Mouse (Mus musculus): Measurements from ENCODE around the gene Lipc.
A peak's percentile ranks its signal among the peaks of the same experiment; 100 is the strongest.

Lipc gene

DNA sequence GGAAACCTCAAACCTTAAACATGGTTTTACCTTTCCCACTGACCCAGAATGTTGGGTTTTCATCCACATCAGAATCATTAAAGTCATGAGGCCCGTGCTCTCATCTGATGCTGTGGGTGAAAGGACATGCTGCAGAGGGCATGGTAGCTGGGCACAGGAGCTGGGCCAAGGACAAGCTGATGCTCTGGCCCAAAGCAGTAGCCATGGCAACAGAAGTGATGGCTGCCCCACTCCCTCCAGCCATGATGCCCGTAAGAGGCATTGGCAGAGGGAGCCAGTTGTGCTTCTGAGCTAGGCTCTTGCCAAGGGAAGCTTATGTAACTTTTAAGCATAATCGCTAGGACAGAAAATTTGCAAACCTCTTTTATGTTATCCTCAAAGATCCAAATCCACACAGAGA lies 2.2 kb upstream of the Lipc start:
- no peak for DNase-seq

DNA sequence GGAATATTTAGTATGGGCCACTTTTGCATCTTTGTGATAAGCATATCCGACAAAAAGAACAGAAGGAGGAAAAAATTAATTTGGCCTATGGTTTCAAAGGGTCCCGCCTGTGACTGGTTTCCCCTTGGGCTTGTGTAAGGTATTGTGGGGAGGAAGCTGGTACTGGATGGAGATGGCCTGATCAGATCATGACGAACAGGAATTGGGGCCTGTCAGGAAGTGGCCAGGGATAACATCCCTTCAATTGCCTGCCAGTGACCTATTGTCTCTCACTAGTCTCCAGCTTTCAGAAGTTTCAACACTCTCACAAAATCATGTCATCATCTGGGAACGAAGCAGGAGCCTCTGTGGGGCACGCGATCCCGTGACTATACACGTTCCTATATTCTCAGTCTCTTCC lies 2.7 kb downstream of the Lipc start:
- DNase-seq: no peak

DNA sequence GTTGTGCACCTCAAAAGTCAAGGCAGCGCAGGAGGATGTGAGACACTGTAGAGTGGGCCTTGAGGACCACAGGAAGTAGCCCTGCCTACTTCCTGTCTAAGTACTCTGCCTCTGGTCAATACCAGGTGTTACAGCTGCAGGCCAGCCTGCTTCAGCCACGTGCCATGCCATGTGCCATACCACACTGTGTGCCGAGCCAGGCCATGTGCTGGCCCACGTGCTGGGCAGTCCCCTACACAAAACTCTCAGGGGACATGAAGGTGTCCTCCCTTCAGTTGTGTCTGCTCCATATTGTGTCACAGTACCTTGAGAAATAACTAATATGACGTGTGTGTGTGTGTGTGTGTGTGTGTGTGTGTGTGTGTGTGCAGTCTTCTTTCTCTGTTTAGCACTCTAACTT lies 4.7 kb downstream of the Lipc start:
- no peak for DNase-seq

GRCm38 (mm10) chr9:70942686-70943333 lies 9.2 kb downstream of the Lipc start:
- no peak for DNase-seq

DNA sequence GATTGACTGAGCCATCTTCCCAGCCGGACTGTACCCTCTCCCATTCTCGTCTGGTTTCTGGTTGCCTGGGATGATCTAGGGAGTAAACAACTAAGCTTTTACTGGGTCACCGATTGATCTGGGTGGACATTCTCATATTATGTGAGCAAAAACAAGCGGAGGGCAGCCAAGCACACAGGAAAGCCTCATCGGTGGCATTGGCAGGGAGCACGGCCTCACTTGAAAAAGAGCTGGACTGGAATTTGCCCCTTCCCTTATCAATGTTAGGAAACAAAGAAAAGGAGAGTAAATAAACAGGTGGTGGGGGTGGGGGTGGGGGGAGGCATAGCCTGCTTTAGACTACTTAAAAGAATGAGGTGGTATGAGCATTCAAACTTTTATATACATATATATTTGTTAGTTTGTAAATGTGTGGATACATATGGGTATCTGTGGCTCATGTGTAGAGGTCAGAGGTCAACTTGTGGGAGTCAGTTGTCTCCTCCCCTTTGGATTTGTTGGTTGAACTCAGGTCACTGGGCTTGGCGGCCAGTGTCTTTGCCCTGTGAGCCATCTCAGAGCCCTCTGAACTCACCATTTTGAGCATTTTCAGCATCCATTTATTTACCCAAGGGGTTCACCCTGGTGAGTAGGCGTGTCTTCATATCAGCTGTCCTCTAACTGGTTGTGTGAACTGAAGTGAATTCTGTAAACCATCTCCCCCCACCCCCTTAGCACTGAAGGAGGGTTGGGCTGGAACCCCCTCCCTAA lies 12.1 kb downstream of the Lipc start:
- DNase-seq: no peak

DNA sequence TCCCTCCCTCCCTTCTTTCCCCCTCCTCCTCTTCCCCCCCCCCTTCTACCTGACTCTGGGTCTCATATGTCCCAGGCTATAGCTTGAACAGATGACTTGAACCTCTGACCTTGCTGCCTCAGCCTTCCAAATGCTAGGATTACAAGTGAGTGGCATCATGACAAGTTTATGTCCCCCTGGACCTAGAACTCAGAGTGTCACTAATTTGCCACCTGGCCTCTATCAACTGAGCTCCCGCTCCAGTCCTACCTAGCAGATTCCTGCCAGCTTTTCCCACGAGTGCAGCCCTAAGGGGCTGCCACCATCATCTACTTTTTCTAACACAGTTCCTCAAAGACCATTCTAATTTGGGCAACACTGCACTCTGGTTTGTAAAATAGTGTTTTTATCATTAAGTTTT lies 13.2 kb downstream of the Lipc start:
- DNase-seq: no peak

DNA sequence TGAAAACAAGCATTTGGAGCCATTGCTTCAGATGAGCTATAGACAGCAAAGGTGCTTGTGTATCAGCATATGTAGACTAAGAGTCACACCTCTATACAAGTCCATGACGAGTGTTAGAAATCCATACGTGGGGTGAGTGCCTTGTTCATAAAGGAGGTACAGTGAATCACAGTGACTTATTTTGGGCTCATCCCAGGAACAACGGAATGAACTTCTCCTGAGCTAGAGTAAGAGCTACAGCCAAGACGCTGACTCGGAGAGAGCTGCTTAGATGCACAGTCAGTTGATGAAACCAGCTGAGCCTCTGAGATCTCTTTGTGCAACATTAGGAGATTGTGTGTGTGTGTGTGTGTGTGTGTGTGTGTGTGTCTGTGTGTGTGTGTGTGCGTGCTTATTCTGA lies 13.9 kb downstream of the Lipc start:
- no peak for DNase-seq

DNA sequence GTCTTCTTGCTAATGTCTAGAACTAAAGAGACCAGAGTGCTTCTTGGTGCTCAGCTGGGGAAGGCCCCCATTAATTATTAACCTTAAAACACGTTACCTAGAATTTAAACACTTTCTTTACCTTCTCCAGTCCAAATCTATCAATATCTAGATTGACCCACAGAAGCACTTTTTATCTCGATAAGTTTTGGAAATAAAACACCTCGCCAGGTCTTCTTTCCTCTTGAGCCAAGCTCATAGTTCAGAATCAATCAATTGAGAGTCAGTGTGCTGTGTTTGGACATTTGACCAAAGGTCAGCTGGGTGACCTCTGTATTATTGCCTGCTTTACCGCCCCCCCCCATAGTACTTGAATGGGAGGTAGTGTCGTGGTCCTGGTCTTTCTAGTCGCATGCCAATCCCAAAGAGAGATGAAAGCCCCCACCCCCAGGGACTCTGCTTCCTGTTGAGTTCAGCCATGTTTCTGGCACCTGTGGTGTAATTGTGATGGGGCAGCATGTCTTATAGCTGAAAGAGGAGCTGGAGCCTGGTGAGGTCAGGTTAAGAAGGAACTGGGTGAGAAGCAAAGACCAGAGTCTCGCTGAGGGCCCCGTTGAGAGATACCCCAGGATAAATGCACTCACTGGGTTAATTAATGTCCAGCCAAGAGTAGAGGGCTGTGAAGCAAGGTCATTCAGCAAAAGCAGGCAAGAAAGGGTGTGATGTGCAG lies 17.3 kb downstream of the Lipc start:
- no peak for DNase-seq

DNA sequence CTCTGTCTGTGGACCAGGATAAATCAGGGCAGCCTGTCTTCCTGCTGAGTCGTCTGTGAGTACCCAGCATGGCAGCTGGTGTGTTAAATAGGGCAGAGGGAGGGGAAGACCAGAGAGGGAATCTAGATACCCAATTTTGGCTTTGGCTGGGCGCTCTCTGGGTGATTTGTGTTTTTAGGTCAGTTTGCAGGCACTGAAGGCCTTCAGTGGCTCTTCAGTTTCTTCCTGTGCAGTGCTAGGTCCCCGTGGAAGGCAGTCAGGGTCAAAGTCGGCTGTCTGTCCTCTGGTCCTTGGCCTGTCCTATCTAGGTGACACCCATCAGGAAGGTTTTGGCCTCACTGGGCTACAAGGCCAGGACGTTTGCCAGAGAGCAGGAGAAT lies 21.4 kb downstream of the Lipc start:
- DNase-seq: no peak

- peak; percentile 36 for DNase-seq
Measured at GRCm38 (mm10) chr9:70929840-70930640, 22.0 kb downstream of the Lipc start.

DNA sequence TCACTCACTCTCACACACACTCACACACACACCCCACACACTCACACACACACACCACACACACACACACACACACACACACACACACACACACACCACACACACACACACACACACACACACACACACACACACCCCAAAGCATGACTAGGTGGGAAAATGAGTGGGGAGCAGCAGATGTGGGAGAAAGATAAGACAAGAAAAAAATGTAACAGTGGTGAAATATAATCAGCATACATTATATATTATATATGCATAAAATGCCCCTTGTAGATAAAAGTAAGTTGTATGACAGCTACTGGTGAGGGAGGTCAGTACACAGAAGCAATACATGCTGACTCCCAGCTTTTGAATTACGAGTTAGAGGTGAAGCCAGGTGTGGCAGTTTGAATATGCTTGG lies 23.6 kb downstream of the Lipc start:
- no peak for DNase-seq

DNA sequence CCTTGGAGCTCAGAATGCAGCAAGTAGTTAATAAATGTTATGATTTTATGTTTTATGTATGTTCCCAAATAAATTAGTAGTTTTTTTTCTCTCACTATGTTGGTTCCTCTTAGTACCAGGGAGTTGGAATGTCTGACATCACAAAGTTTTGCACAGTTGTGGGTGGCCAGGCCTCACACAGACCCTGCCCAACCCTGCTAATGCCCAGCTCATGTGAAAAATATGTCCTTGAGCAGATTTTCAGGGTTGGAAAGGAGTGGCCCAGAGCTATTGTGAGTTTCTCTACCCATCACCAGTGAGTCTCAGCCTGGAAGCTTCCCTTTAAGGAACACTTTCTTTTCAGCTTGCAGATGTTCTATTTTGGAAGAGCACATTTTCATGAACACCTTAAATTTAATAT lies 24.3 kb downstream of the Lipc start:
- DNase-seq: no peak

DNA sequence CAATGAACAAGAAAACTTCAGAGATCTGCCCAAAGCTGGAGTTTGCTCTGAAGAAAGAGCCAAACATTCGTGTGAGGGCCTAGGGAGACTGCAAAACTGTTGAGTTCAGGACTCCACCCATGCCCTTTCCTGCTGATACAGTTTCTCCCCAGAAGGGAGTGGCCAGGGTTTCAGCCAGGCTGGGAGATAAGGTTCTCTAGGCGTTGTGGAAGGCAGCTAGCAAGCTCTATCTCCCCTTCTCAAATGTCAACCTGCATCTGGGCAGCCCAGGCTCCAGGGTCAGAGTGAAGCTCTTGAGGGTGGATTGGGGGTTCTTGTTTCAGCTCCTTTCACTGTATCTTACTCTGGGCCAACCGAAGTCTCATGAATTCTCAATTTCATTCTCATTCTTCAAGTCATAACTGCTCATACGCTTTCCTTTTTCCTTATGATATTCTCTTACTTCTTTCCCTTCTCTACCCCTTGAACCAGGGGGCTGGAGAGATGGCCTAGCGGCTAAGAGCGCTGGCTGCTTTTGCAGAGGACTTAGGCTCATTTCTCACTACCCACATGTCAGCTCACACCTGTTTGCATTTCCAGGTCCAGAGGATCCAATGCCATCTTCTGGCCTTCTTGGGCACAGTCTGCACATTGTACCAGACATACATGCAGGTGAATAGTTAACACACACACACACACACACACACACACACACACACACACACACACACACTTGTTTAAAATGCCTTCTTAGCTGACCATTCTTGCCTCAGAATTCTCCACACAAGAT lies 25.0 kb downstream of the Lipc start:
- no peak for DNase-seq

GRCm38 (mm10) chr9:70925225-70925624 lies 26.8 kb downstream of the Lipc start:
- DNase-seq: no peak

- no peak for DNase-seq
Measured at GRCm38 (mm10) chr9:70924763-70925162, 27.3 kb downstream of the Lipc start.

DNA sequence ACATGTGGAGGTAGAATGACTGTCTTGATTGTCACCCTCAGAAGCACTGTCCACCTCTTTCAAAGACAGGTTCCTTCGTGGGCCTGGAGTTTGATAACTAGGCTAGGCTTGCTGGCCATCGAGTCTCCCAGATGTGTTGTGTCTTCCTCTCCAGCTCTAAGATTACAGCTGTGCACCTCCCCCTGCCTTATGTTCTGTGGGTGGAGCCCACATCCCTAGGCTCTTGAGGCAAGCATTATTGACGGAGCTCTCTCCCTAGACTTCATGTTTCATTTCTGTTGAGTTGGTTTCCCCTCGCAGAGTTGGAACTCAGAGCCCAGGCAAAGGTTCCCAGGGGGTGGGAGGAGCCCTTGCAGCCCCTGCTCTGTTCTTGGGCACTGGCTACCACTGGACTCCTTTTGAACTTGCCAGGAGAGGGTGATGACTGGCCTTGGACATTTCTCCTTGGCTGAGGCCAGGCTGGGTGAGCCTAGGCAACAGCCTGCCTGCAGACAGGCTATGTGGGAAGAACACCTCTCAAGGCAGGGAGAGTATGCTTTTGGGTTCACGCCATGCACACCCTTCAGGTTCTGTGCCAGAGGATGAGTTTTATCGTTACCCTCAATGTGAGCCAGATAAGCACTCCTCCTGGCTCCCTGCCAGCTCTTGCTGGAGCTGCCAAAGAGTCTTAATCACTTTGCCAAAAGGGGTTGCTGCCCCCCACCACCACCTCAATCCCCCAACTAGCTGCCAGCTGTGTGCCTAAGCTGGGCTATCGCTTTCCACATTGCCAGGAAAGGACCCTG lies 30.1 kb downstream of the Lipc start:
- DNase-seq: peak; percentile 64

DNA sequence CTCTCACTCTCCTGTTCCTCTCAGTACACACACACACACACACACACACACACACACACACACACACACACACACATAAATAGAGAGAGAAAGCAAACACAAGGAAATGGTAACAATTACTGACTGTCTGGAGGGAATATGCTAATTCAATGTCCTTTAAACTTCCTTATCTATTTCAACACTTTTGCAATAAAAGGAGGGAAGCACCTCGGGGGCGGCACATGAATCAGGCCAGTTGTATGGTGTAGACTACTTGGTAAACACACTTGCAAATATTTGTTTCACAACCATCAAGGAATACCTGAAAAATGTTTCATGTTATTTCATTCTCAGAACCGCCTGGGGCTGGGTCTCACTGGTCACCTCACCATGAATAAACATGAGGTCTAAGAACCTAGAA lies 30.9 kb downstream of the Lipc start:
- DNase-seq: no peak

DNA sequence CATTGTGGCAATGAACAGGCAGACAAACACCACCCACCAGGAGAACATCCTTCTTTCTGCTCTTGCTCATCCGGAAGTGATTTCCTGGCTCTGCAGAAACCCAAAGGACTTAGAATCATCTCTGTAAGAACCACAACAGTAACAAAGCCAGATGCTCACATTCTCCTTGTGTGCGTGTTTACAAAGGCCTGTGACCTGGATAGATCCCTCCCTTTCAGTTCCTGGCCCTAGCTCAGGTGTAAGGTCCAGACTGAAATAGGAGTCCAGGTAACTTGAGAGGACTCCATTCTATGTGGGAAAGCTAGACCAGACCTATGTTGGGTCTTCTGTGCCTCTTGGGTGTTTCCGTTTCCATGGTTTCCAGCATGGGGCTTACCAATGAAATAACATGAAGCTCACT lies 32.8 kb downstream of the Lipc start:
- no peak for DNase-seq

DNA sequence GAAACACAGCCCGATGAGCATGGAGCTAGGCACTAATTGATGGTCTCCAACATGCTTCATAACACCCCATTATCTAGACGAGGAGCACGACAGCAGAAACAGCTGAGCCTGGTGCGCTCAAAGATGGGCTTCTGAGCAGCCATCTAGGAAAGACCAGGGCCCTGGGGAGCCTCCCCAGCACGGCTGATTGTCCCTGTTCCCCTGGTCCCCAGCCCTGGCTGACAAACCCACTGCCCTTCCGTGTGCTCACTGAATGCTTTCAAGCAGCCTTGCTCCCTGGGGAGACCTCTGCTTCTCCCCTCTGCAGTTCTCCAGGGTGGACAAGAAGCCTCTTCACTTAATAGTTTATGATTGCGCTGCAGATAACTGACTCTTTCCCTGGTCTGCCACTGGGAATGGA lies 35.5 kb downstream of the Lipc start:
- DNase-seq: no peak

DNA sequence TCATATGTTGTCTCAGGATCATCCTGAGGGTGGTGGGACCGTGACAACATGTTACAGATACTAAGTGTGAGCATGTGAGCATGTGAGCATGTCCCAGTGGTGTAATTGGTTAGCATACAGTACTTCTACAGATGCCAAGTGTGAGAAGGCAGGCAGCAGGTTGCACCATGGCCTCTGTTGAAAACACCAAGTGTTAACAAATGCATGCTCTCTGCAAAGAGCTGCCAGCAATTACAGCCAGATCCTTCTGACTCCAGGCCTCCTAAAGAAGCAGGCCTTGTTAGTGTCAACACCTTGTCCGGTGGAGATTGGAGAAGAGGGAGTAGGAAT lies 36.7 kb downstream of the Lipc start:
- no peak for DNase-seq

GRCm38 (mm10) chr9:70914659-70915355 lies 37.2 kb downstream of the Lipc start:
- no peak for DNase-seq

Measured in right cerebral cortex, postnatal 14 days (tissue).